Mouse (Mus musculus): Measurements from ENCODE around the gene Msi2.

DNA sequence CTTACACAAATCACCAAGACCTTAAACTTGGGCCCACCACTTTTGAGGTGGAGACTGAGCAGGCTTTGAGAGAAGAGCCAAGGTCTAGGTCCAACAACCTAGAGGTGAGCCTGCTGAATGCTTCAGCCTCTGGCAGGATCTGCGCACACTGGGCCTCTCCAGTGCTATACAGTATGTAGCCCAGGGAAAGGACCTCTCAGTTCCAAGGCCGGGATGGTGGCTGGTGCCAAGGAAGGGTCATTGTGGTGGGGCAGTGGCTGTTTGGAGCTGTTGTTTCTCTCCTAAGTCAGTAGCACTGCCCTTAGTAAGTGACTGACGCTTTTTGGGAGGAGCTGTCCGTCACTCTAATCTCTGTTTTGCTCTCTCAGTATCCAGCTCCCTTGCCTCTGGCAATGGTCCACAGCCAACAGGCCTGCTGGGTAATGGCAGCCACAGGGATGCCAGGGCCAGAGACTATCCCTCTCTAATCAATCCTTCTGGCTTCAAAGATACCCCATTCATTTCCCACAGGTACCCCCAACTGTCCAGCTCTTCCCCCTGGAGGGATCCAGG, 243.3 kb downstream of the Msi2 start:
- TF ChIP-seq GATA1 (IDR thresholded peaks at IDR 0.05; ENCODE audit: borderline replicate concordance, low read length) (no peak), CTCF (IDR thresholded peaks at IDR 0.05; ENCODE audit: low read depth, low read length) (no peak), TAL1 (conservative IDR thresholded peaks at IDR 0.05; ENCODE audit: low read depth, low read length) (no peak), POLR2AphosphoS5 (IDR thresholded peaks at IDR 0.05; ENCODE audit: insufficient replicate concordance, low read depth, low read length) (no peak), GATA2 (IDR thresholded peaks at IDR 0.05; ENCODE audit: borderline replicate concordance, low read depth, low read length) (no peak)
